Comparison of ENCODE assay signal across 24 mouse cellular contexts in the genomic region with DNA sequence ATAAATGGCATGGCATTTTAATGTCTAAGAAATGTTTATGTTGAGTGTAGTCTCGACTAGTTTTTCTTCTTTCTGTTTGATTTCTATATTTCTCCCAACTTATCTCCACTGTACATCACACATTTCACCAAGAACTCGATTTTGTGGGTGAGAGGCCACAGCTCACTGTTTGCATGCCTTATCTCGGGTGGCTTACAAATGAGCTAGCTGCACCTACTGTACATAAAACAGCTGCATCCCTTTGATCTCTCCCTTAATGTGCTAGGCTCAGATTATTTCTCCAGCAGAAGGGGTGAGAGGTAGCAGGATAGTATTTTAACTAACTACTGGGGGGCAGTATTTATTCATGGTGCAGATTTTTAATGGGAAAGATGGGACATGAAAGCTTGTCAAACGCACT.
"Had no signal": no experiment of that assay in that cellular context is flagged by ENCODE, and none has a peak within 500 bp of the region (broad histone marks: within the 10 kb centered on the region; RNA-seq: fewer than 3 reads in every experiment).

No protein-coding gene starts in this region.

- H3K4me3 ChIP-seq: liver, embryonic 13.5 days; liver, embryonic 15.5 days; lung, embryonic 15.5 days; midbrain, embryonic 10.5 days; midbrain, embryonic 12.5 days; myocyte; neural tube, embryonic 13.5 days; neural tube, embryonic 15.5 days had no signal

- H3K9ac ChIP-seq: liver, embryonic 13.5 days; liver, embryonic 15.5 days; liver, postnatal 0 days; lung, embryonic 15.5 days; midbrain, embryonic 12.5 days; neural tube, embryonic 13.5 days; neural tube, embryonic 15.5 days had no signal

- H3K4me1 ChIP-seq: liver, embryonic 13.5 days; liver, embryonic 15.5 days; lung, embryonic 15.5 days; midbrain, embryonic 10.5 days; midbrain, embryonic 12.5 days; neural tube, embryonic 13.5 days; neural tube, embryonic 15.5 days had no signal

- H3K9me3 ChIP-seq: liver, embryonic 13.5 days; liver, embryonic 15.5 days; lung, embryonic 15.5 days; midbrain, embryonic 10.5 days; midbrain, embryonic 12.5 days; neural tube, embryonic 13.5 days; neural tube, embryonic 15.5 days had no signal

- H3K27ac ChIP-seq: liver, embryonic 13.5 days; liver, embryonic 15.5 days; lung, embryonic 15.5 days; midbrain, embryonic 10.5 days; midbrain, embryonic 12.5 days; neural tube, embryonic 13.5 days; neural tube, embryonic 15.5 days had no signal

- DNase-seq: liver, embryonic 13.5 days; liver, postnatal 0 days; lung, adult 2 months; lung, postnatal 14 days; lung, postnatal 4 days; midbrain, embryonic 14.5 days; retina, postnatal 1 day; right cerebral cortex, adult 18-20 months; right cerebral cortex, postnatal 25 days; right cerebral cortex, postnatal 4 days; spleen, adult 18-20 months; thymus, adult 18-20 months; thymus, postnatal 14 days; thymus, postnatal 36 days had no signal

- H3K27me3 ChIP-seq: liver, embryonic 13.5 days; liver, embryonic 15.5 days; lung, embryonic 15.5 days; midbrain, embryonic 12.5 days; neural tube, embryonic 13.5 days; neural tube, embryonic 15.5 days had no signal

- H3K4me2 ChIP-seq: liver, embryonic 11.5 days; liver, embryonic 13.5 days; liver, embryonic 15.5 days; lung, embryonic 15.5 days; midbrain, embryonic 12.5 days; neural tube, embryonic 13.5 days; neural tube, embryonic 15.5 days had no signal

- H3K36me3 ChIP-seq: liver, embryonic 13.5 days; liver, embryonic 15.5 days; lung, embryonic 15.5 days; midbrain, embryonic 10.5 days; midbrain, embryonic 12.5 days; neural tube, embryonic 13.5 days; neural tube, embryonic 15.5 days had no signal

- ATAC-seq: liver, postnatal 0 days; lung, postnatal 0 days; midbrain, embryonic 16.5 days had no signal
